Mouse (Mus musculus): ENCODE measurements around the gene Psme2. TPM values are rescaled to one million over a fixed set of nuclear protein-coding genes. Genes with fewer than 3 reads are reported as not detected.

Psme2 gene
- total and polyA plus RNA-seq, 2 experiments from 2014 or later = 69.6 to 184 TPM

DNA sequence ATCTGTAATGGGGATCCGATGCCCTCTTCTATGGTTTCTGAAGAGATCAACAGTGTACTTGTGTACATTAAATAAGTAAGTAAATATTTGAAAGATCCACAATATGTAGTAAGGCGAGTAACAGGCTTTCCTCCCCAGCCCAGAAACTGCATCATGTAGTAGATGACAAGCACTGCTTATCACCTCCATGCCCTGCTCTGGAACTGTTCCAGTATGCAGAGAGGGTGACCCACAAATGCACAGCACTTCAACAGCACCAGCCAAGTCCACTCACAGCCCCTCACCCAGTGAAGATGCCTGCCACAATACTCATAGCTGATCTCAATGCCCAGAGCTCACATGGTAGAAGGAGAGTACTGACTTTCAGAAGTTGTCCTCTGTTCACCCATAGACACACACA is 20.3 kb downstream of the Psme2 start:
- ATAC-seq (ENCODE audit: low FRiP score) (no peak), DNase-seq (ENCODE audit: low spot score) (no peak)
- H3K9me3 ChIP-seq (ENCODE audit: low read length) = no peaks in the 10 kb centered on the region
- TF ChIP-seq CTCF (IDR thresholded peaks at IDR 0.05) = no peak
- no peaks in the 10 kb centered on the region for H3K27me3 ChIP-seq (ENCODE audit: insufficient read depth, low read length)
- no peak overlapping the region for H3K4me2 ChIP-seq (ENCODE audit: low read depth, low read length, poor library complexity, severe bottlenecking)
- no peak overlapping the region for H3K4me3 ChIP-seq (ENCODE audit: low read depth, low read length)
- H3K9ac ChIP-seq (replicated peaks; ENCODE audit: low read length, poor library complexity, severe bottlenecking) = no peak overlapping the region
- peaks cover 46% of the 10 kb centered on the region for H3K36me3 ChIP-seq (ENCODE audit: insufficient read depth, low read length)
- 94% methylated on average over 2 of the region's 2 CpGs for WGBS
- H3K27ac ChIP-seq (ENCODE audit: low read depth, low read length) = no peak overlapping the region
- no peaks in the 10 kb centered on the region for H3K4me1 ChIP-seq (ENCODE audit: insufficient read depth, low read length)

DNA sequence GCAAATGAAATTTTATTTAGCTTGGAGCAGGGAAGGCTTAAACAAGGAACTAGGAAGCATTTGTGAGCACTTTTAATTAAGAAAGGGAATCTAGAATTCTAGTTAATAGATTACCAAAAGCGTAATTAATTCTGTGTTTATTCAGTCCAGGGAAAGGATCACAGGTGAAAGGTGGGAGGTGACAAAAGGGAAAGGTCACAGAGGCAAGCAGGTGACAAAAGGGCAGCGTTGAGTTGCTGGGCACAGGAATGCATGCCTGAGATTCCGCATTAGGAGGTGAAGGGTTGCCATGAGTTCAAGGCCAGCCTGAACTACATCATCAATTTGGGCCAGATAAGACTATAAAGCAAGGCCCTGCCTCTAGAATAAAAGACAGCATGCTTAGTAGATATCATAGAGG is 23.4 kb downstream of the Psme2 start:
- Histone ChIP-seq H3K4me3 (ENCODE audit: low read depth, low read length) (no peak overlapping the region), H3K4me2 (ENCODE audit: low read depth, low read length, poor library complexity, severe bottlenecking) (no peak overlapping the region), H3K9me3 (ENCODE audit: low read length) (no peaks in the 10 kb centered on the region), H3K4me1 (ENCODE audit: insufficient read depth, low read length) (no peaks in the 10 kb centered on the region), H3K9ac (replicated peaks; ENCODE audit: low read length, poor library complexity, severe bottlenecking) (no peak overlapping the region), H3K27ac (ENCODE audit: low read depth, low read length) (no peak overlapping the region), H3K36me3 (ENCODE audit: insufficient read depth, low read length) (peaks cover 71% of the 10 kb centered on the region), H3K27me3 (ENCODE audit: insufficient read depth, low read length) (no peaks in the 10 kb centered on the region)
- 93% methylated on average over 3 of the region's 3 CpGs for WGBS
- TF ChIP-seq CTCF (IDR thresholded peaks at IDR 0.05) = no peak
- DNase-seq (ENCODE audit: low spot score) (no peak), ATAC-seq (ENCODE audit: low FRiP score) (no peak)

DNA sequence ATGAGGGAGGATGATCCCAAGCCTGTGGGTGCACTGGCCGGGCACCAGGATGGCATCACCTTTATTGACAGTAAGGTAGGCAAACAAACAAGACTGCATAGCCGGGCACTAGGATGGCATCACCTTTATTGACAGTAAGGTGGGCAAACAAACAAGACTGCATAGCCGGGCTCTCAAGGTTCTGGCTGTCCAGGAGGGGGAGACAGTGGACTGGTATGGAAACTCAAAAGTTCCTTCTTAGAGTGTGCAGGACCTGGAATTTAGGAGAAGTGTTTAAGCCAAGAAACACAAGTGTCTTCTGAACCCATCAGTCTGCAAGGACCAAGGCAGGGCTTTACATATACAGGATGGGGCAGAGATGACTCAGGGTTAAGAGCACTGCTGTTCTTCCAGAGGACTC is 25.2 kb downstream of the Psme2 start:
- WGBS = 87% methylated on average over 3 of the region's 3 CpGs
- no peak for ATAC-seq (ENCODE audit: low FRiP score)
- no peaks in the 10 kb centered on the region for H3K9me3 ChIP-seq (ENCODE audit: low read length)
- no peak overlapping the region for H3K27ac ChIP-seq (ENCODE audit: low read depth, low read length)
- TF ChIP-seq CTCF (IDR thresholded peaks at IDR 0.05) = peak; percentile 28; the same call in 1 of the 2 replicates
- no peak overlapping the region for H3K9ac ChIP-seq (replicated peaks; ENCODE audit: low read length, poor library complexity, severe bottlenecking)
- H3K27me3 ChIP-seq (ENCODE audit: insufficient read depth, low read length) = no peaks in the 10 kb centered on the region
- peaks cover 7% of the 10 kb centered on the region; the same call in 1 of the 2 replicates for H3K4me1 ChIP-seq (ENCODE audit: insufficient read depth, low read length)
- peaks cover 71% of the 10 kb centered on the region for H3K36me3 ChIP-seq (ENCODE audit: insufficient read depth, low read length)
- H3K4me2 ChIP-seq (ENCODE audit: low read depth, low read length, poor library complexity, severe bottlenecking) = no peak overlapping the region
- H3K4me3 ChIP-seq (ENCODE audit: low read depth, low read length) = no peak overlapping the region
- DNase-seq (ENCODE audit: low spot score) = no peak

DNA sequence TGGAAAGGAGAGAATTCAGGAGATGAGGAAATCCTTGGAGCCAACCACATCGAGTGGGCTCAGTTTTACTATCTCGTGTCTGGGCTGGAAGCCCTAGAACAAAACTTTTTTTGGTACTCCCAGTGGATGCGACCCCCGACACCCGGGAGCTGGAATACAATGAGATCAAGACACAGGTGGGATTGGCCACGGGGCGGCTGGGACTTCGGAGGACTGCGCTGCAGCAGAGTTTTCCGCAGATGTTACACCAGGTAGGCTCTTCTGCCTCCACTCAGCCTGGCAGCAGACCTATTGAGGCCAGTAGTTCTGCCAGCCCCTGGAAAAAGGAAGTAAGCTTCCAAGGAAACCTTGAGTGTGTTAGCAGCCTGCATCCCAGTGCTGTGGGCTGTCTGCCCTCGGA is 27.7 kb downstream of the Psme2 start:
- H3K4me3 ChIP-seq (ENCODE audit: low read depth, low read length) = no peak overlapping the region
- peaks cover 7% of the 10 kb centered on the region; the same call in 1 of the 2 replicates for H3K4me1 ChIP-seq (ENCODE audit: insufficient read depth, low read length)
- H3K27ac ChIP-seq (ENCODE audit: low read depth, low read length) = no peak overlapping the region
- DNase-seq (ENCODE audit: low spot score) (no peak), ATAC-seq (ENCODE audit: low FRiP score) (no peak)
- 91% methylated on average over 11 of the region's 11 CpGs for WGBS
- no peaks in the 10 kb centered on the region for H3K27me3 ChIP-seq (ENCODE audit: insufficient read depth, low read length)
- H3K9me3 ChIP-seq (ENCODE audit: low read length) = no peaks in the 10 kb centered on the region
- H3K9ac ChIP-seq (replicated peaks; ENCODE audit: low read length, poor library complexity, severe bottlenecking) = 0 out of 2 replicates have a peak overlapping the region, but pooled peaks have one; percentile 2
- H3K36me3 ChIP-seq (ENCODE audit: insufficient read depth, low read length) = peaks cover 50% of the 10 kb centered on the region
- TF ChIP-seq CTCF (IDR thresholded peaks at IDR 0.05) = no peak
- H3K4me2 ChIP-seq (ENCODE audit: low read depth, low read length, poor library complexity, severe bottlenecking) = no peak overlapping the region

DNA sequence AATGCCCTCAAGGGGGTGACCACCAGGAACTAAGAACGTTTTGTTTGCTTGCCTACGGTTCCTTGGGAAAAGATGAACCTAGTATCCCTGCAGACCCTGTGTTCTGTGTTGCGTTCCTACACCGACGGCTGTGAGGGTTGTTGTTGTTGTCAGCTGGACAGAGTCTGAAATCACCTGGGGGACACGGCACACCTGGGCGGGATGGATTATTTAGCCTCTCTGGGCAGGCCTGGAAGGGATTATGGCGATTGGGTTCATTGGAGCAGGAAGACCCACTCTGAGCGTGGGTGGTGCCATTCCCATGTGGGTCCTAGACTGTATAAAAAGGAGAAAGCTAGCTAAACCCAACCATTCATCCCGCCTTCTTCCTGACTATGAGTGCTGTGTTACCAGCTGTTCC is 29.1 kb downstream of the Psme2 start:
- DNase-seq (ENCODE audit: low spot score) (no peak), ATAC-seq (ENCODE audit: low FRiP score) (no peak)
- Histone ChIP-seq H3K36me3 (ENCODE audit: insufficient read depth, low read length) (peaks cover 37% of the 10 kb centered on the region), H3K4me1 (ENCODE audit: insufficient read depth, low read length) (peaks cover 7% of the 10 kb centered on the region; the same call in 1 of the 2 replicates), H3K9me3 (ENCODE audit: low read length) (no peaks in the 10 kb centered on the region), H3K27ac (ENCODE audit: low read depth, low read length) (no peak overlapping the region), H3K4me3 (ENCODE audit: low read depth, low read length) (no peak overlapping the region), H3K27me3 (ENCODE audit: insufficient read depth, low read length) (no peaks in the 10 kb centered on the region), H3K4me2 (ENCODE audit: low read depth, low read length, poor library complexity, severe bottlenecking) (no peak overlapping the region), H3K9ac (replicated peaks; ENCODE audit: low read length, poor library complexity, severe bottlenecking) (no peak overlapping the region)
- no peak for TF ChIP-seq CTCF (IDR thresholded peaks at IDR 0.05)
- WGBS = 84% methylated on average over 10 of the region's 10 CpGs

DNA sequence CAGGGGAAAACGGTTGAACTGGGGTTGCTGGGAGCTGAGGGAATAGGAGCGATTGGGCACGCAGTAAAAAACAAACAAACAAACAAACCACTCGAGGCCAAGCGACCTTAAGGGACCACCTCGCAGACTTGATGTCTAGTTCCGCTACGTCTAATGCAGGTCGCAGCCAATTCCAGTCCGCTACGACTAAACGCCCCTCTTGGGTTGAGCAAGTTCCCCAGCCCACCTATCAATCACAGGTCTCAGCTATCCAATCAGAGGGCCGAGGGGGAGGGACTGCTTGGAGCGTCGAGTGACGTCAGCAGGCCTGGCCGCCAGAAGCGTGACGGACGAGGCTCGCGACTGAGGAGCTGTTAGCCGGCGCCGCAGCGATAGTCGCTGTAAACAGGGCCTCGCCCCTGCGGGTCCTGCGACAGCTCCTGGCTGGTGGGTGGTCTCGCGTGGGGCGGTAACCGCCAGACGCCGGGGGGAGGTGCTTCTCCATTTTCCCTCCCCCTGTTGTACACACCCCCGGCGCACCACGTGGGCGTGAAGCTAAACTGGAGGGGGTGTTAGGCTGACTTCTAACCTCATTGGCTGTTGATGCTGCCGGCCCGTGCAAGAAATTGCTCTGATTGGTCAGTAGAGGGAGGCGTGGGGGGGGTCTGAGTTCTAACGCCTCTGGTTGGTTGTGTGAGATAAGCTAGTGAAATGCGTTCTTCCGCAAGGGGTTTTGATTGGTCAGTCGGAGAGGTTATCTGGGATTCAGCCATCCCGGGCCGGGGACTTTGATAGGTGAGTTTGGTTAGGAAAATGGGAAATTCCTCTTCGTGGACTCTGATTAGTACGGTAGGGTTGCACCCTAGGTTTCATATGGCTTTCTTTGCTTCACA is 30.5 kb downstream of the Psme2 start, which contains the start of gene A730061H03Rik:
Gene A730061H03Rik, minus strand, starts transcription at position 205 of the 872 bp plus-strand sequence.
- peak within 1 kb of the TSS; percentile 76 for H3K4me2 ChIP-seq (ENCODE audit: low read depth, low read length, poor library complexity, severe bottlenecking)
- no peaks in the 10 kb centered on the region for H3K27me3 ChIP-seq (ENCODE audit: insufficient read depth, low read length)
- WGBS = under 1% methylated on average over 51 of the region's 51 CpGs
- H3K36me3 ChIP-seq (ENCODE audit: insufficient read depth, low read length) = peaks cover 23% of the 10 kb centered on the region
- DNase-seq (ENCODE audit: low spot score) (peak; percentile 99), ATAC-seq (ENCODE audit: low FRiP score) (peak; percentile 97)
- peak within 1 kb of the TSS; percentile 71 for H3K9ac ChIP-seq (replicated peaks; ENCODE audit: low read length, poor library complexity, severe bottlenecking)
- H3K4me3 ChIP-seq (ENCODE audit: low read depth, low read length) = peak within 1 kb of the TSS; percentile 49
- no peaks in the 10 kb centered on the region for H3K9me3 ChIP-seq (ENCODE audit: low read length)
- peaks cover 7% of the 10 kb centered on the region; the same call in 1 of the 2 replicates for H3K4me1 ChIP-seq (ENCODE audit: insufficient read depth, low read length)
- no peak for TF ChIP-seq CTCF (IDR thresholded peaks at IDR 0.05)
- H3K27ac ChIP-seq (ENCODE audit: low read depth, low read length) = peak within 1 kb of the TSS; percentile 97
